Mouse (Mus musculus) thymus, adult 2 months (tissue): Measurements from ENCODE around the gene Lhfpl2.

Experiments
- CTCF ChIP-seq: fragments of 200-500 bp; IDR thresholded peaks from 2 replicates; pipeline ENCODE4 v1.5.1; 2012; ENCODE audit warnings: mild to moderate bottlenecking, control low read depth, low read length, moderate library complexity, borderline replicate concordance; ENCODE audit not compliant: control insufficient read depth, poor library complexity, insufficient read depth; ENCODE audit errors: extremely low read depth
- POLR2A ChIP-seq: fragments of 200-500 bp; IDR thresholded peaks from 2 replicates; pipeline ENCODE4 v1.6.1; 2012; ENCODE audit warnings: mild to moderate bottlenecking, low read length, control low read depth, moderate library complexity; ENCODE audit not compliant: control insufficient read depth, poor library complexity, insufficient read depth; ENCODE audit errors: extremely low read depth

DNA sequence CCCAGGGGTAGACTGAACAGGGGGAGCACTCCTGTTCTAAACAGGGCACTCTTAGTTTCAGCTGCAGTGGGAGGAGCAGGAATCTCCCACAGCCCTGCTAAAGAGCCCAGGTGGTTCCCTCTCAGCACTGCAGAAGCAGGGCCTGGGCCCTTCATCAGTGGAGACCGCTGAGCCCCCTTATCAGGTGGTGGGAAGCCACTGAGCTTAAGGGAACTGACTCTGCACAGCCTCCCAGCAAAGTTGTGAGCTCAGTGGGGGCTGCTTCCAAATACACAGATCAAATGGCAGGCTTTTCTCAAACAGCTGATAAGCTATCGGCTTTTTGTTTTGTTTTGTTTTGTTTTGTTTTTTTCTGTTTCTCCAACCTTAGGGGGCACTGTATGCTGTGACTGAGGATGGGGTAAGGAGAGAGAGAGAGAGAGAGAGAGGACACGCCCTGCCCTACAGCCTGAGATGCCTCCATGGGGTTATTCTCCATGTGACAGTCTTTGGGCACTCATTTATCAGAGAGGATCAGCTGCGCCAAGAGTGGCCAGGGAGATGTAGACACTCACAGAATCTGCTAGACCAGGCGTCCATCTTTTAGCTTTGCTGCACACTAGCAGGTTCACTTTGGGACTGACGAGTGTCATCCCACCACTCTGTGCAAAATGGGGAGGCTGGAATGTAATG lies 117.9 kb downstream of the Lhfpl2 start:
- TF ChIP-seq CTCF (no peak), POLR2A (no peak)
